Mouse (Mus musculus) embryonic facial prominence, embryonic 14.5 days (tissue): ENCODE results near the gene Ube2c. TPM values are rescaled to one million over a fixed set of nuclear protein-coding genes. Genes with fewer than 3 reads are reported as not detected.

Experiments used
- ATAC-seq: fragments of 200-750 bp; cut with Nextera tagmentation; 2 replicates; pipeline ENCODE4 v1.8.0; 2017; ENCODE audit warnings: low read depth, moderate number of reproducible peaks, moderate TSS enrichment
- DNase-seq: peaks from one replicate; pipeline ENCODE4 v3.0.0-alpha.2; 2015; ENCODE audit warnings: low spot score
- H3K27ac ChIP-seq: fragments of 300-500 bp; sonication (generic); replicated peaks from 2 replicates; pipeline ENCODE4 v1.5.1; 2014; ENCODE audit warnings: low read depth, mild to moderate bottlenecking, low read length, moderate library complexity
- H3K27me3 ChIP-seq: fragments of 300-500 bp; sonication (generic); replicated peaks from 2 replicates; pipeline ENCODE4 v1.6.1; 2014; ENCODE audit warnings: low read length; ENCODE audit not compliant: control insufficient read depth, insufficient read depth
- H3K36me3 ChIP-seq: fragments of 300-500 bp; sonication (generic); 2 replicates; pipeline ENCODE4 v1.6.1; 2014; ENCODE audit warnings: low read length, mixed read lengths; ENCODE audit not compliant: control insufficient read depth, insufficient read depth
- H3K4me1 ChIP-seq: fragments of 300-500 bp; sonication (generic); 2 replicates; pipeline ENCODE4 v1.6.1; 2014; ENCODE audit warnings: antibody characterized with exemption, low read length; ENCODE audit not compliant: control insufficient read depth, insufficient read depth
- H3K4me2 ChIP-seq: fragments of 300-500 bp; sonication (generic); 2 replicates; pipeline ENCODE4 v1.6.1; 2014; ENCODE audit warnings: low read depth, mild to moderate bottlenecking, low read length, moderate library complexity, mixed read lengths
- H3K4me3 ChIP-seq: fragments of 300-500 bp; sonication (generic); 2 replicates; pipeline ENCODE4 v1.5.1; 2014; ENCODE audit warnings: low read depth, mild to moderate bottlenecking, low read length
- H3K9ac ChIP-seq: fragments of 300-500 bp; sonication (generic); 2 replicates; pipeline ENCODE4 v1.6.1; 2014; ENCODE audit warnings: low read depth, mild to moderate bottlenecking, low read length, moderate library complexity, mixed read lengths
- H3K9me3 ChIP-seq: fragments of 300-500 bp; sonication (generic); 2 replicates; pipeline ENCODE4 v1.6.1; 2016; ENCODE audit warnings: low read length; ENCODE audit not compliant: control insufficient read depth
- WGBS: fragments of 180-500 bp; shearing (Covaris S2); extraction: QIAGEN DNeasy Blood & Tissue Kit; methylation state at CpG from one replicate; pipeline ENCODE4 v1.1.7; 2014; 5-methylcytosine and 5-hydroxymethylcytosine counted together
- polyA plus RNA-seq: library from polyadenylated mRNA; unstranded; fragments of >200 nt; fragmentation: Nextera tagmentation; extraction: Ambion mirVana; gene quantifications from 2 replicates; pipeline ENCODE4 v1.2.1, GENCODE M21; 2014

Ube2c gene
- polyA plus RNA-seq, 1 experiment from 2014 or later = 229 TPM

GRCm38 (mm10) chr2:164739876-164740275 lies 29.8 kb upstream of the Ube2c start:
- no peak overlapping the region for H3K27ac ChIP-seq
- no peaks in the 10 kb centered on the region for H3K36me3 ChIP-seq
- no peak overlapping the region for H3K9ac ChIP-seq
- no peaks in the 10 kb centered on the region for H3K9me3 ChIP-seq
- no peak for ATAC-seq
- H3K27me3 ChIP-seq = no peaks in the 10 kb centered on the region
- H3K4me1 ChIP-seq = no peaks in the 10 kb centered on the region
- no peak overlapping the region for H3K4me3 ChIP-seq
- no peak for DNase-seq
- no peak overlapping the region for H3K4me2 ChIP-seq
- 33% methylated on average over 7 of the region's 7 CpGs for WGBS

DNA sequence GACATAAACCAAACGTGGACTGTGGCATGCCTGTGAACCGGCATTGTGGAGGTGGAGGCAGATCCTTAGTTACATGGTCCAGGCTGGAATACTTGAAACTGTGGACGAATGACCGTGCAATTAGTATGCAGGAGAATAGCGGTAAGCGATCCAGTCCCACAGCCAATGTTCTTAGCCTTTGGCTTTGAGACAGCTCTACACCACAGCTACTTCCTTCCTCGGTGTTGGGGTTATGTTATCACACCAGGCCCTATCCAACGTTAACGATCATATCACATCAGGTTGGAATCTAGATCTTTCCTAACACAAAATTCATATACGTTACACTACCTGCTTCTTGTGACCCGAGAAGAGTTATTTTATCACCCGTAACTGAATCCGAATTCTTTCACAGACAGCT lies 24.7 kb upstream of the Ube2c start:
- H3K4me1 ChIP-seq = peaks cover 11% of the 10 kb centered on the region
- no peak for ATAC-seq
- 74% methylated on average over 13 of the region's 13 CpGs for WGBS

GRCm38 (mm10) chr2:164745843-164746479 lies 23.7 kb upstream of the Ube2c start, which contains the start of the genes Wfdc3 and Dnttip1:
TSS of gene Wfdc3 (minus strand) at chr2:164745931.
TSS of gene Dnttip1 (plus strand) at chr2:164745983.
- peak; percentile 94 for DNase-seq
- H3K9me3 ChIP-seq = no peaks in the 10 kb centered on the region
- ATAC-seq = peak; percentile 93
- H3K27ac ChIP-seq = peak within 1 kb of the TSS; percentile 74
- peaks cover 33% of the 10 kb centered on the region for H3K36me3 ChIP-seq
- peak within 1 kb of the TSS; percentile 90 for H3K4me3 ChIP-seq
- no peaks in the 10 kb centered on the region for H3K27me3 ChIP-seq
- peak within 1 kb of the TSS; percentile 75 for H3K4me2 ChIP-seq
- peak within 1 kb of the TSS; percentile 93 for H3K9ac ChIP-seq
- 0% methylated on average over 31 of the region's 70 CpGs for WGBS
- H3K4me1 ChIP-seq = peaks cover 11% of the 10 kb centered on the region

More for the DNA sequence above, 24.7 kb upstream of the Ube2c start:
- Histone ChIP-seq H3K4me2 (peak overlapping the region; percentile 75), H3K4me3 (peak overlapping the region; percentile 90), H3K9ac (peak overlapping the region; percentile 93), H3K27ac (no peak overlapping the region), H3K9me3 (no peaks in the 10 kb centered on the region), H3K36me3 (peaks cover 24% of the 10 kb centered on the region), H3K27me3 (no peaks in the 10 kb centered on the region)
- DNase-seq = no peak

DNA sequence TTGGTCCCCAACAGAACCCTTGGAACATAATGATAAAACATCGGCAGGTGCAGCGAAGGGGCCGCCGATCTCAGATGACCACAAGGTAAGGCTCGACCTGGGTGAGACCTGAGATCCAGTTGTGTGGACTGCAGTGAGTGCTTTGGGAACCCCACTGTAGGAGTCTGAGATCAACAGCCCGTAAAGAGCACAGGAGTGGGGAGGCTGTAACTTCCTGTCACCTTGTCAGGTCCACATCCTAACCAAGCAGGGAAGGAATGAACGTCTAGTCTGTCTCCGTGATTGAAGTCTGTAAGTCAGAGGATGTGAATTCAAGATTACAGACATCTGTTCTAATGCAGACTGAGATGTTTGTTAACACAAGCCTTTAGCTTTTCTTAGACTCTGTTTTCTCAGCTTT lies 23.0 kb upstream of the Ube2c start:
- Histone ChIP-seq H3K27me3 (no peaks in the 10 kb centered on the region), H3K27ac (no peak overlapping the region), H3K36me3 (peaks cover 39% of the 10 kb centered on the region), H3K4me1 (peaks cover 11% of the 10 kb centered on the region), H3K9ac (peak overlapping the region; percentile 93), H3K4me3 (peak overlapping the region; percentile 90), H3K9me3 (no peaks in the 10 kb centered on the region), H3K4me2 (peak overlapping the region; percentile 75)
- DNase-seq = no peak
- no peak for ATAC-seq
- WGBS = 47% methylated on average over 8 of the region's 8 CpGs

DNA sequence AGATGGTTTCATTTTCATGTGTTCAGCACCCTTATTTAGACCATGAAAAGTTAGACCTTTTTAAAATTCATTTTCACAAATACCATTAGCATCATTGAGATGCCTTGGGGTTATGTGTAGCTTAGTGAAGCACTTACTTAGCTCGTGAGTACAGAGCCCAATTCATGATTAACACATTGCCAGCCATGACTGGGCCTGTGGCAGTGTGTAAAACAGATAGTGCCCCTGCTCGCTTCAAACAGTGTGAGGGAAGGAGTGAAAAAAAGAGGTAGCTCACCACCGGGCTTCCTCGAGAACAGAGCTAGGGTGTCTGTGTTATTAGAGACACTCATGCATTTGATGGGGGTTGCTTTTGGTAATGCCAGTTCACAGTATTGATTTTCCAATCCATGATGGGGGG lies 21.5 kb upstream of the Ube2c start:
- Histone ChIP-seq H3K4me2 (no peak overlapping the region), H3K9me3 (no peaks in the 10 kb centered on the region), H3K4me1 (peaks cover 11% of the 10 kb centered on the region), H3K36me3 (peaks cover 52% of the 10 kb centered on the region), H3K9ac (no peak overlapping the region), H3K4me3 (no peak overlapping the region), H3K27me3 (no peaks in the 10 kb centered on the region), H3K27ac (no peak overlapping the region)
- DNase-seq (no peak), ATAC-seq (no peak)
- WGBS = 81% methylated on average over 4 of the region's 4 CpGs

- no peak overlapping the region for H3K4me2 ChIP-seq
- H3K9ac ChIP-seq = no peak overlapping the region
- H3K27me3 ChIP-seq = no peaks in the 10 kb centered on the region
- no peak overlapping the region for H3K27ac ChIP-seq
- no peaks in the 10 kb centered on the region for H3K9me3 ChIP-seq
- H3K4me1 ChIP-seq = peaks cover 11% of the 10 kb centered on the region
- DNase-seq (no peak), ATAC-seq (no peak)
- 89% methylated on average over 6 of the region's 6 CpGs for WGBS
- peaks cover 60% of the 10 kb centered on the region for H3K36me3 ChIP-seq
- no peak overlapping the region for H3K4me3 ChIP-seq
Observed at GRCm38 (mm10) chr2:164748991-164749390, 20.7 kb upstream of the Ube2c start.

- DNase-seq (no peak), ATAC-seq (no peak)
- Histone ChIP-seq H3K27ac (no peak overlapping the region), H3K4me2 (no peak overlapping the region), H3K4me3 (no peak overlapping the region), H3K27me3 (no peaks in the 10 kb centered on the region), H3K9me3 (no peaks in the 10 kb centered on the region), H3K36me3 (peaks cover 93% of the 10 kb centered on the region), H3K4me1 (no peaks in the 10 kb centered on the region), H3K9ac (no peak overlapping the region)
- 88% methylated on average over 2 of the region's 2 CpGs for WGBS
Observed at GRCm38 (mm10) chr2:164752454-164752853, 17.2 kb upstream of the Ube2c start.

DNA sequence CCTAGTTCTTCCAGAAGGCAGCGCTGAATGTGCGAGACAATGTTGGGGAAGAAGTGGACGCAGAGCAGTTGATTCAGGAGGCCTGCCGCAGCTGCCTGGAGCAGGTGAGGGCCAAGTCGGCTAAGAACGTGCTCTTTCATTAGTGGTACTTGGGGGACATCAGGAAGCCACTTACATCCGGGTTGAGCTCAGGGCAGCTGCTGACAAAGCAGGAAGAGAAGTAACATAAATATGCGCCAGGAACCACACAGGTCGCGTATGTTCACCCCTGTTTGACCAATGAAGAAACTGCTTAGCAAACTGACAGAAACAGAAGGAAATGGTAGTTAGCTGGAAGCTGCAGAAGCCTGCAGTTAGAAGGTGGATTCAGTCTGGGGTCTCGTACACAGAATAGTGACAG lies 15.6 kb upstream of the Ube2c start:
- no peaks in the 10 kb centered on the region for H3K27me3 ChIP-seq
- no peak overlapping the region for H3K4me2 ChIP-seq
- H3K36me3 ChIP-seq = peaks cover 93% of the 10 kb centered on the region
- ATAC-seq (no peak), DNase-seq (no peak)
- H3K9me3 ChIP-seq = no peaks in the 10 kb centered on the region
- no peak overlapping the region for H3K27ac ChIP-seq
- no peak overlapping the region for H3K4me3 ChIP-seq
- no peak overlapping the region for H3K9ac ChIP-seq
- H3K4me1 ChIP-seq = no peaks in the 10 kb centered on the region
- whole genome bisulfite sequencing = 84% methylated on average over 11 of the region's 11 CpGs

DNA sequence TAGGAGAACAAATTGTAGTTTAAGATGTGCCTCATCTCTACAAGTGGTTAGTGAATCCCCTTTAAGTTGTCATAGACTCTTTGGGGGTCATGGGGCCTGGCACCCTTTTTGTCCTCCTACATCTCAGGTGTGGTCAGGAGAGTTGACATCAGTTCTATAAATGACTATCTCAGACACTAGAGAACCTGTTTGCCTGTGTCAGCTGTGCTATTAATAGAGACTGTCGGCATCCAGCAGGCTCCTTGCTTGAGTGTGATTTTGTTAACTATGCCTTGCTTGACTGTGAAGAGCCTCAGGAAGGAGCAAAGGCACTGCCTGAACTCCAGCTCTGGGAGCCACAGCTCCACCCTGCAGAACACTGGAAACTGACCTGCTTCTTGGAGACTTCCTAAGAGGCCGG lies 14.9 kb upstream of the Ube2c start:
- H3K4me1 ChIP-seq = no peaks in the 10 kb centered on the region
- H3K27me3 ChIP-seq = no peaks in the 10 kb centered on the region
- peaks cover 97% of the 10 kb centered on the region for H3K36me3 ChIP-seq
- DNase-seq (no peak), ATAC-seq (no peak)
- H3K27ac ChIP-seq = no peak overlapping the region
- H3K4me2 ChIP-seq = no peak overlapping the region
- 88% methylated on average over 2 of the region's 2 CpGs for WGBS
- no peak overlapping the region for H3K4me3 ChIP-seq
- no peaks in the 10 kb centered on the region for H3K9me3 ChIP-seq
- no peak overlapping the region for H3K9ac ChIP-seq
